Mouse (Mus musculus) embryonic facial prominence, embryonic 13.5 days (tissue): ENCODE data around the gene 1700019D03Rik. TPM values are rescaled to one million over a fixed set of nuclear protein-coding genes. Genes with fewer than 3 reads are reported as not detected.
"Not testable (repeated sequence)": the region's sequence is repeated elsewhere in the genome, so short reads cannot be mapped to it uniquely, and the experiment has no call there.

Source experiments
- ATAC-seq: fragments of 200-750 bp; cut with Nextera tagmentation; 2 replicates; pipeline ENCODE4 v1.8.0; 2017; ENCODE audit warnings: low read depth; ENCODE audit not compliant: insufficient number of reproducible peaks, insufficient read depth, low FRiP score, low TSS enrichment
- H3K27ac ChIP-seq: fragments of 300-500 bp; sonication (generic); 2 replicates; pipeline ENCODE4 v1.5.1; 2015; ENCODE audit warnings: moderate library complexity, mild to moderate bottlenecking, inconsistent platforms
- H3K27me3 ChIP-seq: fragments of 300-500 bp; sonication (generic); 2 replicates; pipeline ENCODE4 v1.6.1; 2015; ENCODE audit warnings: mild to moderate bottlenecking, inconsistent platforms
- H3K36me3 ChIP-seq: fragments of 300-500 bp; sonication (generic); 2 replicates; pipeline ENCODE4 v1.6.1; 2015; ENCODE audit warnings: mild to moderate bottlenecking, inconsistent platforms
- H3K4me1 ChIP-seq: fragments of 300-500 bp; sonication (generic); 2 replicates; pipeline ENCODE4 v1.6.1; 2015; ENCODE audit warnings: inconsistent platforms
- H3K4me2 ChIP-seq: fragments of 300-500 bp; sonication (generic); 2 replicates; pipeline ENCODE4 v1.6.1; 2015; ENCODE audit warnings: moderate library complexity, mild to moderate bottlenecking, inconsistent platforms
- H3K4me3 ChIP-seq: fragments of 300-500 bp; sonication (generic); 2 replicates; pipeline ENCODE4 v1.5.1; 2015; ENCODE audit warnings: mild to moderate bottlenecking, inconsistent platforms
- H3K9ac ChIP-seq: fragments of 300-500 bp; sonication (generic); 2 replicates; pipeline ENCODE4 v1.6.1; 2015; ENCODE audit warnings: mild to moderate bottlenecking, inconsistent platforms
- H3K9me3 ChIP-seq: fragments of 300-500 bp; sonication (generic); 2 replicates; pipeline ENCODE4 v1.6.1; 2016; ENCODE audit warnings: inconsistent platforms
- WGBS: fragments of 180-500 bp; shearing (Covaris S2); methylation state at CpG from one replicate; pipeline ENCODE4 v1.1.7; 2015; ENCODE audit warnings: mixed read lengths; 5-methylcytosine and 5-hydroxymethylcytosine counted together
- polyA plus RNA-seq: library from polyadenylated mRNA; unstranded; fragments of >200 nt; fragmentation: Nextera tagmentation; extraction: Ambion mirVana; gene quantifications from 2 replicates; pipeline ENCODE4 v1.2.1, GENCODE M21; 2015

The 1700019D03Rik gene
- polyA plus RNA-seq, 1 experiment from 2014 or later, result 2.9 TPM

- Histone ChIP-seq H3K27ac (no peak overlapping the region), H3K4me2 (peak overlapping the region; percentile 98), H3K36me3 (no peaks in the 10 kb centered on the region), H3K9ac (peak overlapping the region; percentile 73), H3K4me3 (peak overlapping the region; percentile 61), H3K9me3 (no peaks in the 10 kb centered on the region), H3K4me1 (peaks cover 19% of the 10 kb centered on the region), H3K27me3 (peaks cover 4% of the 10 kb centered on the region; the same call in 1 of the 2 replicates)
- under 1% methylated on average over 47 of the region's 47 CpGs for WGBS
- ATAC-seq, result peak; percentile 50; the same call in 1 of the 2 replicates
These were observed 67.2 kb downstream of the 1700019D03Rik start for GRCm38 (mm10) chr1:52952551-52953397.

GRCm38 (mm10) chr1:52952143-52952542, 67.8 kb downstream of the 1700019D03Rik start:
- Histone ChIP-seq H3K4me2 (peak overlapping the region; percentile 98), H3K36me3 (no peaks in the 10 kb centered on the region), H3K9me3 (no peaks in the 10 kb centered on the region), H3K9ac (peak overlapping the region; percentile 73), H3K27me3 (peaks cover 4% of the 10 kb centered on the region; the same call in 1 of the 2 replicates), H3K27ac (no peak overlapping the region), H3K4me1 (peaks cover 19% of the 10 kb centered on the region), H3K4me3 (peak overlapping the region; percentile 61)
- 2% methylated on average over 5 of the region's 5 CpGs for WGBS
- ATAC-seq, result no peak

GRCm38 (mm10) chr1:52951146-52951868, 68.7 kb downstream of the 1700019D03Rik start:
- Histone ChIP-seq H3K27ac (no peak overlapping the region), H3K4me3 (no peak overlapping the region), H3K9ac (no peak overlapping the region), H3K27me3 (peaks cover 4% of the 10 kb centered on the region; the same call in 1 of the 2 replicates), H3K4me2 (peak overlapping the region; percentile 98; the same call in 1 of the 2 replicates), H3K4me1 (peaks cover 19% of the 10 kb centered on the region), H3K36me3 (no peaks in the 10 kb centered on the region), H3K9me3 (no peaks in the 10 kb centered on the region)
- 31% methylated on average over 5 of the region's 5 CpGs for WGBS
- ATAC-seq, result no peak

- Histone ChIP-seq H3K4me2 (no peak overlapping the region), H3K27ac (no peak overlapping the region), H3K4me1 (peaks cover 11% of the 10 kb centered on the region), H3K9me3 (no peaks in the 10 kb centered on the region), H3K4me3 (no peak overlapping the region), H3K27me3 (no peaks in the 10 kb centered on the region; the same call in 1 of the 2 replicates), H3K36me3 (no peaks in the 10 kb centered on the region), H3K9ac (no peak overlapping the region)
- 83% methylated on average over 5 of the region's 5 CpGs for WGBS
- ATAC-seq, result no peak
These were observed 72.1 kb downstream of the 1700019D03Rik start for GRCm38 (mm10) chr1:52947895-52948294.

GRCm38 (mm10) chr1:52939021-52939420, 81.0 kb downstream of the 1700019D03Rik start:
- H3K36me3 ChIP-seq, result no peaks in the 10 kb centered on the region
- H3K27me3 ChIP-seq, result no peaks in the 10 kb centered on the region

GRCm38 (mm10) chr1:52934494-52934893, 85.5 kb downstream of the 1700019D03Rik start:
- Histone ChIP-seq H3K9ac (no peak overlapping the region), H3K27me3 (no peaks in the 10 kb centered on the region), H3K4me2 (no peak overlapping the region), H3K9me3 (peaks cover 8% of the 10 kb centered on the region), H3K36me3 (no peaks in the 10 kb centered on the region), H3K4me1 (no peaks in the 10 kb centered on the region), H3K4me3 (no peak overlapping the region), H3K27ac (no peak overlapping the region)
- no peak for ATAC-seq
- WGBS, result 87% methylated on average over 5 of the region's 5 CpGs

More at GRCm38 (mm10) chr1:52939021-52939420, 81.0 kb downstream of the 1700019D03Rik start:
- Histone ChIP-seq H3K9me3 (peaks cover 8% of the 10 kb centered on the region), H3K27ac (no peak overlapping the region), H3K4me2 (no peak overlapping the region), H3K4me3 (no peak overlapping the region), H3K4me1 (no peaks in the 10 kb centered on the region), H3K9ac (no peak overlapping the region)
- WGBS, result 97% methylated on average over 1 of the region's 1 CpGs
- ATAC-seq, result no peak

GRCm38 (mm10) chr1:52924482-52924881, 95.5 kb downstream of the 1700019D03Rik start:
- H3K27me3 ChIP-seq, H3K4me1 ChIP-seq, H3K27ac ChIP-seq, H3K36me3 ChIP-seq, H3K4me2 ChIP-seq, H3K9me3 ChIP-seq, H3K9ac ChIP-seq, H3K4me3 ChIP-seq, ATAC-seq: not testable (repeated sequence)
- WGBS, result 89% methylated on average over 1 of the region's 1 CpGs

GRCm38 (mm10) chr1:52918897-52919296, 101.1 kb downstream of the 1700019D03Rik start:
- H3K9ac ChIP-seq, ATAC-seq, H3K9me3 ChIP-seq, H3K27ac ChIP-seq, H3K4me3 ChIP-seq, H3K4me1 ChIP-seq, H3K4me2 ChIP-seq, H3K36me3 ChIP-seq, H3K27me3 ChIP-seq: not testable (repeated sequence)

GRCm38 (mm10) chr1:52916655-52917054, 103.3 kb downstream of the 1700019D03Rik start:
- Histone ChIP-seq H3K27me3 (no peaks in the 10 kb centered on the region), H3K9ac (no peak overlapping the region), H3K27ac (no peak overlapping the region), H3K4me2 (no peak overlapping the region), H3K4me3 (no peak overlapping the region), H3K9me3 (no peaks in the 10 kb centered on the region), H3K36me3 (no peaks in the 10 kb centered on the region; the same call in 1 of the 2 replicates), H3K4me1 (no peaks in the 10 kb centered on the region)
- 95% methylated on average over 2 of the region's 2 CpGs for WGBS
- no peak for ATAC-seq

- H3K9me3 ChIP-seq, result no peaks in the 10 kb centered on the region
- WGBS, result 81% methylated on average over 3 of the region's 3 CpGs
- no peak overlapping the region for H3K27ac ChIP-seq
- H3K4me3 ChIP-seq, result no peak overlapping the region
- H3K36me3 ChIP-seq, result no peaks in the 10 kb centered on the region
- H3K4me2 ChIP-seq, result no peak overlapping the region
- H3K9ac ChIP-seq, result no peak overlapping the region
- H3K4me1 ChIP-seq, result no peaks in the 10 kb centered on the region
- no peak for ATAC-seq
- H3K27me3 ChIP-seq, result no peaks in the 10 kb centered on the region
These were observed 110.2 kb downstream of the 1700019D03Rik start for GRCm38 (mm10) chr1:52909783-52910182.

- no peaks in the 10 kb centered on the region for H3K9me3 ChIP-seq
- H3K27ac ChIP-seq, result no peak overlapping the region
- H3K36me3 ChIP-seq, result peaks cover 10% of the 10 kb centered on the region; the same call in 1 of the 2 replicates
- H3K9ac ChIP-seq, result no peak overlapping the region
- WGBS, result 59% methylated on average over 2 of the region's 2 CpGs
- no peaks in the 10 kb centered on the region for H3K4me1 ChIP-seq
- H3K27me3 ChIP-seq, result no peaks in the 10 kb centered on the region
- H3K4me2 ChIP-seq, result no peak overlapping the region
- no peak for ATAC-seq
- no peak overlapping the region for H3K4me3 ChIP-seq
These were observed 135.8 kb downstream of the 1700019D03Rik start for GRCm38 (mm10) chr1:52884208-52884607.
